In the genomic region with DNA sequence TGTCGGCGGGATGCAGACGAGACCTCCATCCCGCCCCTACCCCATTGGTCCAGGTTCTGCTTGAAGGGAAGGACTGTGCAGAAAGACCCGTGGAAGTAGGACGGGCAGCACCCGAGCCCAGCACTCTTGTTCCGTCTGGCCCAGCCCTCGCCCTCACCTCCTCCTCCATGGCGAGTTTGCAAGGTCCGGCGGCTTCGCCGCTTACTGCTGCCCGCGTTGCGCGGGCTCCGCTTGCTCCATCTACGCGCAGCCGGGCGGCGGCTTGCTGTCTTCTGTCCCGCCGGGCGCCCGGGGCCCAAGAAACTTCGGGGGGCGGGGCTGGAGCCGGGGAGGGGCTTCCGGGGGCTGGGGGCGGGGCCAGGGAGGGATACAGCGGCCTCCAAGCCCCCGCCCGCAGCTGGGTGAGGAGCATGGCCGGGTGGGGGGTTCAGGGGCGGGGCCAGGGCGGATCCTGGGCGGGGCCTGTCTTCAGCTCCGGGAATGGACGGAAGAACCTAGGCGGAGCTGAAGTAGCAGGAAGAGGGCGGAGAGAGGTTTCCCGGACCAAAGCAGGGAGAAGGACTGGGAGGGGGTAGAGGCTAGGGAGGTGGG, we compare ENCODE assay signal across 8 mouse cellular contexts. TPM values are rescaled to one million over a fixed set of nuclear protein-coding genes. Genes with fewer than 3 reads are reported as not detected.
DNase-seq lines count a peak whose midpoint lies in the region; ATAC-seq lines count a peak whose summit lies in the region.

A gene (minus strand): TSS at position 260 of the 591 bp plus-strand sequence.

- H3K4me1 ChIP-seq in hindbrain, embryonic 11.5 days (replicated peaks; ENCODE audit: control insufficient read depth, insufficient read depth, low read length): 0 out of 2 replicates have a peak, but pooled peaks cover 3% of the 10 kb centered on the region

- peak within 1 kb of the TSS; percentile 68 for H3K9ac ChIP-seq in hindbrain, embryonic 11.5 days (ENCODE audit: low read depth, low read length)

- H3K9me3 ChIP-seq in hindbrain, embryonic 11.5 days (ENCODE audit: control insufficient read depth, low read length): no peaks in the 10 kb centered on the region

- peaks cover 2% of the 10 kb centered on the region; the same call in 1 of the 2 replicates for H3K27me3 ChIP-seq in hindbrain, embryonic 11.5 days (ENCODE audit: control insufficient read depth, insufficient read depth, low read length)

- H3K4me3 ChIP-seq in hindbrain, embryonic 11.5 days (ENCODE audit: low read depth, low read length): peak within 1 kb of the TSS; percentile 60

- H3K36me3 ChIP-seq in hindbrain, embryonic 11.5 days (ENCODE audit: control insufficient read depth, insufficient read depth, low read length): no peaks in the 10 kb centered on the region

- under 1% methylated on average over 36 of the region's 45 CpGs for whole genome bisulfite sequencing in hindbrain, embryonic 11.5 days

- peak; percentile 99 for DNase-seq in Muller cell, postnatal 12 days (ENCODE audit: inconsistent ontology term)
- DNase-seq in cerebellum, adult 9-10 months: peak; percentile 72
- peak; percentile 63 to 79 for DNase-seq in frontal cortex, adult 2 months (ENCODE audit: extremely low spot score in 1 of 2, low spot score in 1 of 2)
- peak; percentile 97 for DNase-seq in hindbrain, embryonic 11.5 days (ENCODE audit: low spot score)
- peak; percentile 58 to 60 for DNase-seq in layer of hippocampus, postnatal 25 days (ENCODE audit: extremely low spot score in 1 of 2, low spot score in 1 of 2)
- DNase-seq in lung, postnatal 25 days (ENCODE audit: low spot score): peak; percentile 94
- peak; percentile 96 for DNase-seq in retina, embryonic 14.5 days (ENCODE audit: low spot score)
- peak; percentile 96 for DNase-seq in thymus, postnatal 4 days

- peak within 1 kb of the TSS; percentile 63 for H3K4me2 ChIP-seq in hindbrain, embryonic 11.5 days (replicated peaks; ENCODE audit: low read depth, low read length)

- ATAC-seq in hindbrain, embryonic 11.5 days (ENCODE audit: low FRiP score): peak; percentile 95

- peak within 1 kb of the TSS; percentile 75 for H3K27ac ChIP-seq in hindbrain, embryonic 11.5 days (ENCODE audit: low read depth, low read length)

RNA-seq across cellular contexts. Expression of the gene that starts here (rescaled TPM):
- 17.0 and 17.9 TPM in 2 replicates for polyA plus RNA-seq in frontal cortex, adult 2 months (2012; rRNA removed)
- polyA plus RNA-seq in hindbrain, embryonic 11.5 days (2014; fragmentation: Nextera tagmentation; extraction: Ambion mirVana): 10.2 and 10.7 TPM in 2 replicates
- 10 to 100 TPM; 11.3 to 13.7 TPM for total RNA-seq in layer of hippocampus, postnatal 25 days (2021)

Comparison
In these comparisons a context has a peak if more than half of its experiments do, and no peak if none do; other contexts are left out.
1. Peak in every context shown above with its lines: DNase-seq, ATAC-seq, H3K4me3 ChIP-seq and H3K27ac ChIP-seq.